Mouse (Mus musculus): ENCODE results near the gene Eif4a1.

DNA sequence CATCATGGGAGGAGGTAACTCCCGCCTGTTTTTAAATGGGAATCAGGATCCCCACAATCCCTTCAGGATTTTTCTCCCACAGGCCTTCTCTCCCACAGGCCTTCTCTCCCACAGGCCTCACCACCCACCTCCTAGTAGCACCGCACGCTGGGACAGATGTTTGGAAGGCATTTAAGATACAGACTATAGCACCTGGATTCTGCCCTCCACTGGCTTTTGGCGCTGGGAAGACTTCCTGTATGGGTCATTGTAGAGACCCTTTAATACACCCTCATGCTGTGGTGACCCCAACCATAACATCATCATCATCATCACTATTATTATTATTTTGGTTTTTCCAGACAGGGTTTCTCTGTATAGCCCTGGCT is 35.2 kb upstream of the Eif4a1 start:
- TF ChIP-seq POLR2A (IDR thresholded peaks at IDR 0.05; ENCODE audit: borderline replicate concordance, low read depth, low read length) (no peak), CTCF (IDR thresholded peaks at IDR 0.05; ENCODE audit: low read depth, low read length) (no peak)

All from bone marrow macrophage, adult 2 months (primary cell).